Mouse (Mus musculus) adrenal gland, adult (tissue): ENCODE results near the gene Cdkal1.

Source experiments
- DNase-seq, 2 experiments: peaks; one replicate each; pipeline ENCODE4 v3.0.0; 2022 to 2023; ENCODE audit warnings: low spot score in 1 of 2; ENCODE audit not compliant: inconsistent age in 2 of 2

The Cdkal1 gene

DNA sequence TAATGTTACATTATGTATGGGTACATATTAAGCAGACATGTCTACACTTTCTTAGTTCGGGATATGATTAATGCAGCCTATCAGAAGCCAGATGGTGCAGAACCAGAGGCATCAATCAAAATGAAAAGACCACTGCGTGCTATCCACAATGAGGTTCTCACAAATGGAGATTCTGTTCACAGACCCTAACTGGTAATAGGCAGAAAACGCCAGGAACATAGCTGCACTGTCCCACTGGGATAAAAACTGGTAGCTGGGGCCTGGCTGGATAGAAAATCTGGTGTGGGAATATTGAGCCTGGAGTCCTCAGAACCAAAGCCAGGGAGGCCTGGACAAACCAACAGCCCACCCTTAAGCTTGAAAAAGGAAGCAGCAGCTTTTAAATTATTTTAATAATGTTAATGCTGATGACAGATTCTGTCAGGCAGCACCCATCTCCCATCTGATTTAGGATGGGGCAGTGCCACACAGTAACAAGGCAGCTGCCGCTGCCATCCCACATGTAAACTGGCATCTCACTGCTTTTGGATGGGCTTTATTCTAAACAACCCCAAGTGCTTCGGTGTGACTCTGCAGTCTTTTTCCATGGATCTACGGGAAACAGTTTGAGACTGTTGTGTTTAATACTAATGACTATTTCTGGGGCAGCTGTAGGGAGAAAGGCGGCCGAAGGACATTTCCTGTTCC, 438.9 kb downstream of the Cdkal1 start:
- no peak for DNase-seq

- no peak for DNase-seq
Measured at GRCm38 (mm10) chr13:29415967-29416366, 439.5 kb downstream of the Cdkal1 start.

GRCm38 (mm10) chr13:29414878-29415277, 440.6 kb downstream of the Cdkal1 start:
- DNase-seq = no peak

DNA sequence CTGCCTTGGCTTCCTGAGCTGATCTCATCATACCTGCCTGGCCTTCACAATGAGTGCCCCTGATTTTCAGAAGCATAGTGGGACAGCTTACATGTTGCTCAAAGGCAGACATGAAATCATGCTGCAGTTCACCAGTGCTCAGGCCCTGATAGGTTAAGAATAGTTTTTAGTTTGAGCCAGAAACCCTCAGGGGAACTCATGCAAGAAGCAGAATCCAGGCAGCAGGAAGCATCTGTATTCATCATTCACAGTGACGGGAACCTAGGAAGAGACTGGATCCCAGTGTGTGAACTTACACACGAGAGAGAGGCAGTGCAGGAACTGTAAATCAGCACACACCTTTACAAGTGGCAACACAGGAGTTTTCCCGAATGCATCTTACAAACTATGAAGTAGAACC, 441.0 kb downstream of the Cdkal1 start:
- DNase-seq = no peak

- DNase-seq = no peak
Measured at GRCm38 (mm10) chr13:29411176-29411575, 444.3 kb downstream of the Cdkal1 start.

DNA sequence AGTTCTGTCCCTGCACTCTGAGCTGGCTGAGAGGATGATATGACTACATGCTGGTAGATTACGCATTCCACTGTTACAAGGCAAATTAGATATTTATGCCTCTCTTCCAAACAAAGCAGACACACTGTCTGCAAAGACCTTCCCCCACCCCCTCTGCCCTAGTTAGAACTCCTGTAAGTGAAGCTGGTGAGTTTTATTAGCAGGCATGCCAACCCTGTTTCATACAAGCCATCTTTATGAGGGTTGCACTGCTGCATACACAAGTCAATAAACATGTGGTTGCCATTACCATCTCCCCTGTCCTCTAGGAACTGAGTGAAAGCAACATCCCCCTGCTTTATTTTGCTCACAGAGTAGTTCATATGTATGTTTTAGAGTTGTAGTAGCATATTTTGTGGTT, 447.9 kb downstream of the Cdkal1 start:
- no peak for DNase-seq

DNA sequence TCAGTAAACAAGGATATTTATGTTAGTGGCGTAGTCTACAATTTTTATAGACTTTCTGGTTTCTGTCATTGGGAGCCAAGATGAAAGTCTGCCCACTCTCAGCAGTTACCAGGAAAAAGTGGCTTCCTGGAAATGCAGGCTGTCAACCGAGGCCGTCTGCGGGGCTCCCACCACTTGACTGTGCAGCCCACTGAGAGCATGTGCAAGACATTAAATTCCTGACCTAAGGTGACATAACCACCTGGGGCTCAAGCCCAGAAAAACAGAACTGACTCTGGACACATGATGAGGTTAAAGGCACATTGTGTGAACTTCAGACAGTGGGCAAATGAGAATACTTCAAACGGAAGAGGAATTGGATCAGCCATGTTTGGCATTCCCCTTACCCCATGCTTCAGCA, 450.2 kb downstream of the Cdkal1 start:
- no peak for DNase-seq

- no peak for DNase-seq
Measured at GRCm38 (mm10) chr13:29403217-29403616, 452.3 kb downstream of the Cdkal1 start.

DNA sequence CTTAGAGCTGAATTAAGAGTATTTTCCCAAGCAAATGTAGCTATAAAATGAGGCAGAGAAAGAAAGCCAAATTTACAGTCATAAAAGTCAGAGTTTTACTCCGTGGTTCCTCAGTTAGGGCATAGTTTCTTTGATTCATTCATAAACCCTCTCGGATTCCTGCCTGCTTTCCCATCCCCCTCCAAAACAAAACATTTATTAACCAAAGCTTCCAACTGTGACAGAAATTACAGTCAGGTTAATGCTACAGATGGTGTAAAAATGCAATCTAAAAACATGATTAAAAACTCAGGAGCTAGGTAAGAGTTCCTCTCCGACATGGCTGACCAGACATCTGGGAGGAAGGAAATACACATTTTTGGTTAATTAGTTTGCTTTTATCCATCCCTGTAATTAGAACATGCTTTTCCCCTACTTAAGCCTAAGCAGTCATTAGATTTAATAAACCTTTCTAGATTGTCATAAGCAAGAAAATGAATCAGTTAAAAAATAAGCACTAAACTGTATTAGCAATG, 452.9 kb downstream of the Cdkal1 start:
- no peak for DNase-seq

GRCm38 (mm10) chr13:29399908-29400307, 455.6 kb downstream of the Cdkal1 start:
- DNase-seq = peak; percentile 29 to 64

- DNase-seq = peak in 1 of 2 experiments; percentile 31
Measured at GRCm38 (mm10) chr13:29398456-29398855, 457.0 kb downstream of the Cdkal1 start.

- DNase-seq = peak in 1 of 2 experiments; percentile 29
Measured at GRCm38 (mm10) chr13:29395694-29396093, 459.8 kb downstream of the Cdkal1 start.

GRCm38 (mm10) chr13:29390025-29390424, 465.4 kb downstream of the Cdkal1 start:
- no peak for DNase-seq

DNA sequence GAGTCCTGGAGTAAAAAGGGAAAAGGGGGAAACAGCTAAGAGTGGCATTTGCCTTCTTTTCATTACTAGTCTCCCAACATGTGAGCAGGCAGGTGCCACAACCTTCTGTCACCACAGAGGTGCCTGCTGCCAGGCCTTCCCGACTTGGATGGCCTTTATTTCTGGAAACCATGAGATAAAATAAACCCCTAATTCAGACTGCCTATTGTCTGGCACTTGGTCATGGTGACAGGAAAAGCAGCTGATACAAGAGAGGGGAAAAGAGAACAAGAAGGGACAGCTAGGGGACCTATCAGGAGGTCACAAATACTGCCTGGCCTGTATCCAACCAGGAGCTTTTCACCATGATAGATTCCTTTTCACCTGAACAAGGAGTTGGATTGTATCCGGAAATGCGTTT, 466.6 kb downstream of the Cdkal1 start:
- DNase-seq = no peak

DNA sequence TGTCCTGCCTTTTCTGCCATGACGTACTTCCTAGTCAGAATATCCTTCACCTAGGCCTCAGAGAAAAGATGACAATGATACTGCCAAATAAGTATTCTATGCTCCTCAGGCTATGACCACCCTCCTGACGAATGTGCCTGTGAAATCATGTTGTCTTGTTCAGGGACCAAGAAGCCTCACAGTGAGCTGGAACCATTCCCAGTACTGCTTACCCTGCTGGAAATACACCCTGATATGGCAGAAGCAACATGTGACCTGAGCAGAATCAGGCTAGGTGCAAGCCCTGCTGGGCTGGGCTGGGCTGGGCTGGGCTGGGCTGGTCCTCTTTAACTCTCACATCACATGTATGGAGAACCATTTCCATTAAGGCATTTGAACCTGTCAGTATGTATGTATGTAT, 477.9 kb downstream of the Cdkal1 start:
- DNase-seq = no peak

DNA sequence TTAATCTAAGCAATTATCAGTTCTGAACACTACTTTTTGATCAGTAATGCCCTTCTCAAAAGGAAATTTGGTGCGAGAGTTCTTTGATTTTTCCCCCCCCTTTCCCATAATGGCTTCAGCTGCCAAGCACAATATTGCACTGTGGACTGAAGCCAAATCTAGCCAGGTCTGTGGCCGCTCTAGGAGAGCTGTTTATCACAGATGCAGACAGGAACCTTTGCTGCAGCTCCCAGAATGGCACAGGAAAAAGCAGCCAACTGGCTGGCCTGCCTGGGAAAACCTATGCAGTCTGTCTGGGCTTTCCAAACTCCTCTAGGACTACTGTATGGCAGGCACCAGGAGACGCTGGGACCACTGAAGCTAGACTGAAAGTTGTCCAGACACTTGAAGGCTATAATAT, 483.6 kb downstream of the Cdkal1 start:
- DNase-seq = peak; percentile 38 to 74

DNA sequence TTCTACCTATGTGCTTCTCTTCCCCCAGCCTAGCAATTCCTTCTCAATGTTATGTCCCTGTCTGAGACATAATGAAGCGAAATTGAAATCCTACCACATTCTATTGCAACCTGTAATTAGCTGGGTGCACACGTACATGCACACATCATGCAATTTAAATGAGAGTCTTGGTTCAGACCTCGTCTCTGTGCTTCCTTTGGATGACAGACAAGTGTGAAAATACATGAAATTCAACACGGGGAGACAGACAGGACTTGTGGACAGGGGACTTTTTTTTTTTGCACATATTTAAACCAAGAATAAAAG, 484.1 kb downstream of the Cdkal1 start:
- no peak for DNase-seq

DNA sequence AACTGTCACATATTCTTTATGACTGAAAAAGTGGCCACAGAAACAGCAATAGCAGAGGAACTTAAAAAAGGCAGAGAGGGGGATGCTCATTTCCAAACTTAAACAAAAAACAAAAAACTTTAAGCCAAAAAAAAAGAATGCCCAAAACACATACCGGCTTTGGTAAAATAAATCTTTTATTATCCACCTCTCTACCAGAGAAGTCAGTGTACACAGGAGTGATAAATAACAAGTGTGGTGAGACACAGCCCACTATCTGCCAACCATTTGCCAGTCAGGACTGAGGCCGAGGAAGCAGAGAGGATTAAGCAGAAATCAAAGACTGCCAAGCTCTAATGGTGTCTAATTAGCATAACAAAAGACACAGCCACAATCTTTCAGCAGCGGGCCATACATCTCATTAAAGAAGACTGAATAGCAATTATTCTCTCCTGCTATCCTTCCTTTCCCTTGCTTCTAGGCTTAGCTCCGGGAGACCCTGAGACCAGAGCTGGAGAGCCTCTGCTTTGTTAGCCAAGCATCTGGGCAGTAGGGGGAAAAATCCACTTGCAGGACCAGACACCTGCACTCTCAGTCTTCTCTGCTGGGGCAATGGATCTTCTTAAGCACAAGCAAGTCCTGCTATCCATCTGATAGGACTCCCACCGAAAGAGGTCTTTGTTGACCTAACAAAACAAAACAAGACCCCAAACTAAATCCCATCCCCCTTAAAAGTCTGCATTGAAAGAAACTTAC, 484.6 kb downstream of the Cdkal1 start:
- DNase-seq = no peak

DNA sequence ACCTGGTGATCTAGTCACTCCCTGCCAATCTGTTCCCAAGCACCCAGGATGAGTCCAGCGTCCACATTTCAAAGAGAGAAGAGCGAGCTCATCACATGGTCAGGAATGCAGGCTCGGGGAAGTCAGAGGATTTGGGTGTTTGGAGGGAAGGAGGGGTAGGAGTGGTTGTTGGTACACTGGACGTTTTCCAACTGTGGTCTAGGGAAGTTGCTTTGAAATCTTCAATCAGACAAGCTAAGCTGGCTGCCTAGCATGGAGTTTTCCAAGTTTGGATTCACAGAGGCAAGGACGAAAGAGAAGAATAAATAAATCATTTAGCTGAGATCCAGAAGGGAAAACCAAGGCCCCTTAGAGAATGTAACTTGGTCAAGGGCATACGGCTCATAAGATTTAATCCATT, 486.7 kb downstream of the Cdkal1 start:
- peak; percentile 72 to 91 for DNase-seq

- DNase-seq = no peak
Measured at GRCm38 (mm10) chr13:29364901-29365625, 490.4 kb downstream of the Cdkal1 start.

DNA sequence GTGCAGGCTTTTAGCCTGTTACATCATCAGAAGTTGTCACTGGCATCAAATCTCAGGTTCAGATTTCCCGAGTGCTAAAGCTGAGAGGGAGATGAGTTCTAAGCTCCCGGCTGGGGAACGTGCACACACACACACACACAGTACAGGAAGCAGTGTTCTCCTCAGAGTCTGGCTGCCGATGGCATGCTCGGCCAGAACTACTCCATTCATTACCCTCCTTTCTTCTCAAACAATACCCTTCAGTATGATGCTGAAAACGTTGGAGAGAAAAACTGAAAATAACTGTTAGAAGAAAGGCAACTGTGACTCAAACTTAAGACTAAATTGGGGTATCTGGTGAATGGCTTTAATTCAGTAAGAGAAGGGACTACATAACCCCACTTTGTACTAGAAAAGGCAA, 491.5 kb downstream of the Cdkal1 start:
- DNase-seq = no peak

DNA sequence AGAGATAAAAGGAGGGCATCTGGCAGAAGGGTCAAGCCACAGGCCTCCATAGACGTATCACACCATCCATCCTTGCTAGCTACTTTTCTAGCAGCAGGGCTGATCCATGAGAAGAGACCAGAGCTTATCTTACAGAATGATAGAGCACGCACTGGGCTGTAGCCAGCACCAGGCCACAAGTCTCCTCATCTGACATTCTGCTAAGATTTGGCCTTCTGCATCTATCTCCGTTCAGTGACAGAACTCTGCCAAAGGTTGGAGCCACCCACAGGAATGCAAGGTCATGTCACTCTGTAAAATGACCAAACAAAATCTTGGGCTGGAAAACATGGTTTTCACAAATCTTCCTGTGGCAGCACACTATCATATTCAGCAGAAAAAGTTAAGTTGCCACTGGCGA, 493.6 kb downstream of the Cdkal1 start:
- DNase-seq = peak; percentile 82 to 91
